Mouse (Mus musculus): ENCODE results near the gene Ndufc1.
"Not testable (repeated sequence)": the region's sequence is repeated elsewhere in the genome, so short reads cannot be mapped to it uniquely, and the experiment has no call there.

Ndufc1 gene

GRCm38 (mm10) chr3:51395461-51396145 lies 13.2 kb downstream of the Ndufc1 start:
- DNase-seq: no peak

GRCm38 (mm10) chr3:51394881-51395280 lies 13.9 kb downstream of the Ndufc1 start:
- no peak for DNase-seq

GRCm38 (mm10) chr3:51393651-51394050 lies 15.1 kb downstream of the Ndufc1 start:
- DNase-seq: no peak

GRCm38 (mm10) chr3:51393018-51393417 lies 15.8 kb downstream of the Ndufc1 start:
- DNase-seq: not testable (repeated sequence)

GRCm38 (mm10) chr3:51391591-51391990 lies 17.2 kb downstream of the Ndufc1 start:
- no peak for DNase-seq

- no peak for DNase-seq
Measured at GRCm38 (mm10) chr3:51391095-51391494, 17.7 kb downstream of the Ndufc1 start.

GRCm38 (mm10) chr3:51388904-51389303 lies 19.9 kb downstream of the Ndufc1 start:
- DNase-seq: no peak

- DNase-seq: no peak
Measured at GRCm38 (mm10) chr3:51387868-51388381, 20.9 kb downstream of the Ndufc1 start.

GRCm38 (mm10) chr3:51387134-51387451 lies 21.7 kb downstream of the Ndufc1 start:
- no peak for DNase-seq

- no peak for DNase-seq
Measured at GRCm38 (mm10) chr3:51386441-51387133, 22.2 kb downstream of the Ndufc1 start.

GRCm38 (mm10) chr3:51383409-51383808 lies 25.4 kb downstream of the Ndufc1 start:
- DNase-seq: no peak

- no peak for DNase-seq
Measured at GRCm38 (mm10) chr3:51380660-51381014, 28.2 kb downstream of the Ndufc1 start.

GRCm38 (mm10) chr3:51379786-51380659 lies 28.8 kb downstream of the Ndufc1 start:
- DNase-seq: no peak

GRCm38 (mm10) chr3:51378665-51378946 lies 30.2 kb downstream of the Ndufc1 start:
- no peak for DNase-seq

- DNase-seq: peak in 1 of 2 experiments; percentile 30
Measured at GRCm38 (mm10) chr3:51377878-51378664, 30.7 kb downstream of the Ndufc1 start.

- peak in 1 of 2 experiments; percentile 68 for DNase-seq
Measured at GRCm38 (mm10) chr3:51375307-51376265, 33.2 kb downstream of the Ndufc1 start.

- no peak for DNase-seq
Measured at GRCm38 (mm10) chr3:51373544-51373943, 35.2 kb downstream of the Ndufc1 start.

- no peak for DNase-seq
Measured at GRCm38 (mm10) chr3:51372883-51373282, 35.9 kb downstream of the Ndufc1 start.

- DNase-seq: no peak
Measured at GRCm38 (mm10) chr3:51371826-51372225, 37.0 kb downstream of the Ndufc1 start.

- no peak for DNase-seq
Measured at GRCm38 (mm10) chr3:51368011-51368410, 40.8 kb downstream of the Ndufc1 start.

- DNase-seq: no peak
Measured at GRCm38 (mm10) chr3:51366926-51367325, 41.9 kb downstream of the Ndufc1 start.

- DNase-seq: no peak
Measured at GRCm38 (mm10) chr3:51365517-51365882, 43.3 kb downstream of the Ndufc1 start.

All from lung, postnatal 4 days (tissue).